In genomic region chr12:56694361-56694760, GRCm38 (mm10) we compare ENCODE assay signal across 31 mouse cellular contexts. TPM values are rescaled to one million over a fixed set of nuclear protein-coding genes. Genes with fewer than 3 reads are reported as not detected.
DNase-seq lines count a peak whose midpoint lies in the region; ATAC-seq lines count a peak whose summit lies in the region.
"Had no signal": no experiment of that assay in that cellular context is flagged by ENCODE, and none has a peak within 500 bp of the region (broad histone marks: within the 10 kb centered on the region; RNA-seq: fewer than 3 reads in every experiment).

No protein-coding gene starts in this region.

- H3K4me2 ChIP-seq in hindbrain, embryonic 16.5 days (ENCODE audit: low read length), result no peak overlapping the region
- H3K4me2 ChIP-seq in embryonic facial prominence, embryonic 15.5 days (replicated peaks), result peak overlapping the region; percentile 57; the same call in 1 of the 2 replicates
- H3K4me2 ChIP-seq: intestine, embryonic 15.5 days had no signal

- H3K27me3 ChIP-seq in hindbrain, embryonic 10.5 days (ENCODE audit: insufficient read depth, poor library complexity, severe bottlenecking), result peaks cover 100% of the 10 kb centered on the region
- peaks cover 64% of the 10 kb centered on the region for H3K27me3 ChIP-seq in hindbrain, embryonic 16.5 days (replicated peaks; ENCODE audit: control insufficient read depth, insufficient read depth, low read length)
- H3K27me3 ChIP-seq in embryonic facial prominence, embryonic 15.5 days, result peaks cover 95% of the 10 kb centered on the region
- H3K27me3 ChIP-seq: Patski had no signal

- peaks cover 41% of the 10 kb centered on the region for H3K4me1 ChIP-seq in hindbrain, embryonic 10.5 days (replicated peaks)
- H3K4me1 ChIP-seq in hindbrain, embryonic 16.5 days (ENCODE audit: control insufficient read depth, insufficient read depth, low read depth, low read length), result peaks cover 11% of the 10 kb centered on the region
- peaks cover 45% of the 10 kb centered on the region for H3K4me1 ChIP-seq in embryonic facial prominence, embryonic 15.5 days

- H3K4me3 ChIP-seq in hindbrain, embryonic 10.5 days, result no peak overlapping the region
- H3K4me3 ChIP-seq in hindbrain, embryonic 16.5 days (ENCODE audit: low read length), result no peak overlapping the region
- peak overlapping the region; percentile 47; the same call in 1 of the 2 replicates for H3K4me3 ChIP-seq in embryonic facial prominence, embryonic 15.5 days (replicated peaks)
- H3K4me3 ChIP-seq: intestine, embryonic 15.5 days; megakaryocyte, embryonic 14.5 days had no signal

- no peaks in the 10 kb centered on the region for H3K36me3 ChIP-seq in hindbrain, embryonic 10.5 days
- no peaks in the 10 kb centered on the region for H3K36me3 ChIP-seq in hindbrain, embryonic 16.5 days (ENCODE audit: control insufficient read depth, insufficient read depth, low read length)
- H3K36me3 ChIP-seq in embryonic facial prominence, embryonic 15.5 days, result no peaks in the 10 kb centered on the region
- H3K36me3 ChIP-seq: G1E; hindbrain, embryonic 15.5 days; intestine, embryonic 15.5 days; liver, embryonic 13.5 days had no signal

- DNase-seq in hindbrain, embryonic 10.5 days (ENCODE audit: low spot score), result peak; percentile 23
- DNase-seq in retina, embryonic 14.5 days (ENCODE audit: low spot score), result peak; percentile 24
- no peak for DNase-seq in retina, postnatal 1 day
- no peak for DNase-seq in cerebellum, adult 9-10 months
- no peak for DNase-seq in adrenal gland, adult 18-20 months (ENCODE audit: low spot score in 2 of 2)
- DNase-seq: adrenal gland, adult 8-10 months; cerebellum, adult 2 months; cerebellum, postnatal 36 days; gastrocnemius, postnatal 10 days; heart, postnatal 14 days; kidney, adult 8-10 months; kidney, postnatal 10 days; left cerebral cortex, postnatal 4 days; liver, embryonic 13.5 days; lung, embryonic 14.5 days; lung, postnatal 36 days; right cerebral cortex, postnatal 25 days; spleen, adult 18-20 months had no signal

- H3K27ac ChIP-seq in hindbrain, embryonic 10.5 days, result no peak overlapping the region
- no peak overlapping the region for H3K27ac ChIP-seq in hindbrain, embryonic 16.5 days (ENCODE audit: low read depth, low read length)
- no peak overlapping the region for H3K27ac ChIP-seq in embryonic facial prominence, embryonic 15.5 days (replicated peaks)
- H3K27ac ChIP-seq: hindbrain, embryonic 15.5 days; intestine, embryonic 15.5 days; liver, embryonic 13.5 days had no signal

- 3% methylated on average over 14 of the region's 14 CpGs for WGBS in hindbrain, embryonic 10.5 days
- WGBS in hindbrain, embryonic 16.5 days, result 4% methylated on average over 14 of the region's 14 CpGs
- WGBS in embryonic facial prominence, embryonic 15.5 days, result 4% methylated on average over 14 of the region's 14 CpGs

- ATAC-seq in hindbrain, embryonic 16.5 days, result no peak
- ATAC-seq in embryonic facial prominence, embryonic 15.5 days (ENCODE audit: insufficient number of reproducible peaks, low FRiP score, low TSS enrichment, low read depth), result no peak
- ATAC-seq: forebrain, embryonic 14.5 days; intestine, embryonic 15.5 days; midbrain, embryonic 16.5 days; Patski had no signal

- no peaks in the 10 kb centered on the region for H3K9me3 ChIP-seq in hindbrain, embryonic 10.5 days
- no peaks in the 10 kb centered on the region for H3K9me3 ChIP-seq in hindbrain, embryonic 16.5 days (ENCODE audit: control insufficient read depth, low read length)
- H3K9me3 ChIP-seq in embryonic facial prominence, embryonic 15.5 days (replicated peaks), result no peaks in the 10 kb centered on the region
- H3K9me3 ChIP-seq: hindbrain, embryonic 15.5 days; intestine, embryonic 15.5 days; liver, embryonic 13.5 days had no signal

- no peak overlapping the region for H3K9ac ChIP-seq in hindbrain, embryonic 16.5 days (ENCODE audit: low read depth, low read length)
- no peak overlapping the region for H3K9ac ChIP-seq in embryonic facial prominence, embryonic 15.5 days
- H3K9ac ChIP-seq: hindbrain, embryonic 15.5 days; intestine, embryonic 15.5 days; liver, embryonic 13.5 days; lung, embryonic 14.5 days had no signal

RNA-seq across cellular contexts. Expression of gene Pax9, which starts 2.8 kb away (rescaled TPM):
- polyA plus RNA-seq in hindbrain, embryonic 10.5 days (2016; fragmentation: Nextera tagmentation; extraction: Ambion mirVana), result 2.4 and 3.0 TPM in 2 replicates
- polyA plus RNA-seq in hindbrain, embryonic 16.5 days (2015; fragmentation: Nextera tagmentation; extraction: Ambion mirVana), result 0.04 TPM in 1 of 2 replicates, not detected in the other
- 7.6 and 11.7 TPM in 2 replicates for polyA plus RNA-seq in embryonic facial prominence, embryonic 15.5 days (2015; fragmentation: Nextera tagmentation; extraction: Ambion mirVana)
- total RNA-seq in adrenal gland, adult 18-20 months (2021), result not detected
- total RNA-seq: adrenal gland, adult 8-10 months; granulocyte monocyte progenitor cell, adult 5-6 weeks; layer of hippocampus, postnatal 10 days; left cerebral cortex, adult 8-10 months; left cerebral cortex, postnatal 4 days; neutrophil, adult 5-6 weeks had no signal
- polyA plus RNA-seq: cerebellum, adult 2 months; forebrain, embryonic 14.5 days; hindbrain, embryonic 15.5 days; intestine, embryonic 15.5 days; midbrain, embryonic 16.5 days had no signal

Comparison
In these comparisons a context has a peak if more than half of its experiments do, and no peak if none do; other contexts are left out.
1. DNase-seq: peak in hindbrain, embryonic 10.5 days (single experiment) and retina, embryonic 14.5 days (single experiment); none in retina, postnatal 1 day (single experiment), cerebellum, adult 9-10 months (single experiment) and adrenal gland, adult 18-20 months (0 of 2).